Mouse (Mus musculus): ENCODE measurements around the gene Daam1. TPM values are rescaled to one million over a fixed set of nuclear protein-coding genes. Genes with fewer than 3 reads are reported as not detected.

The Daam1 gene
- total RNA-seq (2021): 10 to 100 TPM; 77.3 to 83.6 TPM
- long read RNA-seq, experiment 1, full-length matches to known transcripts: 1 of 12 reads
- long read RNA-seq, experiment 1, partial matches to known transcripts: 10 of 12 reads
- long read RNA-seq, experiment 1, other reads (novel, unspliced or antisense): 1 of 12 reads
- long read RNA-seq, experiment 2, full-length matches to known transcripts: 1 of 10 reads
- long read RNA-seq, experiment 2, partial matches to known transcripts: 2 of 10 reads
- long read RNA-seq, experiment 2, other reads (novel, unspliced or antisense): 7 of 10 reads

DNA sequence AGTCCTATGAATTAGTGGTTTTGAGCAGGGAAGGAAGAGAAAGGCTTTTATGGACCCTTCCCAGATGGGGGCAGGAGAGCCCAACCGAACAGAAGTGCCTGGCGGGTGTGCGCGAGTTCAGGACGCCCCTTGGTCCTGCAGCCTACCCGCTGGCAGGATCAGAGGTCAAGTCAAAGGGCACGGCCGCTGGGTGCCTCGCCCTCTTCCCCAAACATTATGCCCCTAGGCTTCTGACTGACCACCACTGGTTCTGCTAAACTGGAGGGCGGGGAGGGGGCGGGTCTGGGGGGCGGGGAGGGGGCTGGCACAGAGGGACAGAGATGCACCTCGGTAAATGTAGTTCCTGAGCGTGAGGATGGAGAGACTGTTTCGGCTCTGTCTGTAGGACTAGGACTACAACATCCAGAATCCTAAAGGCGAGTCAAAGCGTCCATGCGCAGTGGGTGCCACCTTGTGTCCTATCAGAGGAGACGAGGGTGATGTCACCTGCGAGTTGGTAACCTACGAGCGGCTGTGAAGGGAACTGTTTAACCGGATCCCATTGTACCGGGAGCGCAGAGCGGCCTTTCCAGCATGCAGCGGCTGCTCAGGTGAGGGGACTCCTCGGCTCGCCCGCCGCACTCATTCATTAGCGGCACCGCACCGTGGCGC is at the start of gene Daam1:
TSS of gene Daam1 (plus strand) at position 472 of the 651 bp plus-strand sequence.
- DNase-seq (ENCODE audit: low spot score in 2 of 2): peak; percentile 94 to 98

GRCm38 (mm10) chr12:71781220-71781619 is 49.7 kb upstream of the Daam1 start:
- no peak for DNase-seq (ENCODE audit: low spot score in 2 of 2)

- DNase-seq (ENCODE audit: low spot score in 2 of 2): no peak
These were observed 46.9 kb upstream of the Daam1 start for GRCm38 (mm10) chr12:71783970-71784369.

GRCm38 (mm10) chr12:71784666-71785255 is 46.1 kb upstream of the Daam1 start:
- no peak for DNase-seq (ENCODE audit: low spot score in 2 of 2)

DNA sequence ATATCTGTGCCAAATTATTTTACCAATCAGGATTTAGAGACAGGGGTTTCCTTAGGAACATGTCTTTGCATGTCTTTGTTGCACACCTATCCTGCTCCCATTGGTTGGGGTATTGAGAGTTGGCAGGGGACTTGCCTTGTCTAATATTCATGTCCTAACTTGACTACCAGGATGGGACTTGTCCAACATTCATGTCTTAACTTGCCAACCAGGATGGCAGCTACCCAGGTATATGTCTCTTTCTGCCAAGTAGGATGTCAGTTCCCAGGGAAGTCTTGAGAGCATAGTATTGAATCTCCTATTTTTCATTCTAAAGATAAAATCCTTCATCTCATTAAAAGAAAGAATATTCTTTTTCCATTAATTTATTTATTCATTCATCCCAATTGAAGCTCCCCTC is 44.4 kb upstream of the Daam1 start:
- DNase-seq (ENCODE audit: low spot score in 2 of 2): no peak

DNA sequence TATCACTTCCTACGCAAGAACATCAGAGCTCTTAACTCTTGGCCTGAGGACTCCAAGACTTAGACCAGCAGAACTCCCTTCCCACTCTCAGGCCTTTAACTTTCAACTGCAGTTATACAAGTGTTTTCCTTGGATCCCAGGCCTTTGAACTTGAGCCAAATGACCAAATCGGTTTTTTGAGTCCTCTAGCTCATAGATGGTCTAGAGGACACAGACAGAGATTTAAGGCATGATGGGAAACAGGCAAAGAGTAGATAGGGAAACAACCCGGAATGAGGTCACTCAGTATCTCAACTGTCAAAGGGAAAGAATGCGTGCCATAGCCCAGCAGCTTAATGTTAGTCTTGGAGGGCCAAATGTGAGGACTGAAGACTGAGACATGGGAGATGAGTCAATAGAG is 42.1 kb upstream of the Daam1 start:
- no peak for DNase-seq (ENCODE audit: low spot score in 2 of 2)

DNA sequence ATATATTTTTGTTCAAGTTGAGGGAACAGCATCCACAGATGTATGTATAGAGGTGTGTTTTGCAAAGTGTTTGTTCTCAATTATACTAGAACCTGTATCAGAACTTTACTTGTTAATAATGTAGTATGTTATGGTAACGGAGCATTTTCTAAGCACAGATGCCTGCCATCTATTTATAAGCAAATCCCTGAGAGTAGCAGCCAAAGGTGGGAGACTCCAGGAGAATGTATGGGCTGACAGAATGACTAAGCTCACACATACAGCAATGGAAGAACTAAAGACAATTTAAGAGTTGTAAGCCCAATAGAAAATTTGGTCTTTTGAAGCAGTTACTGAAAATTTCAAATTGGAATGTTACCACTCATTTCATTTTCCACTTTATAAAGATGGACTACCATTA is 40.3 kb upstream of the Daam1 start:
- DNase-seq (ENCODE audit: low spot score in 2 of 2): no peak

DNA sequence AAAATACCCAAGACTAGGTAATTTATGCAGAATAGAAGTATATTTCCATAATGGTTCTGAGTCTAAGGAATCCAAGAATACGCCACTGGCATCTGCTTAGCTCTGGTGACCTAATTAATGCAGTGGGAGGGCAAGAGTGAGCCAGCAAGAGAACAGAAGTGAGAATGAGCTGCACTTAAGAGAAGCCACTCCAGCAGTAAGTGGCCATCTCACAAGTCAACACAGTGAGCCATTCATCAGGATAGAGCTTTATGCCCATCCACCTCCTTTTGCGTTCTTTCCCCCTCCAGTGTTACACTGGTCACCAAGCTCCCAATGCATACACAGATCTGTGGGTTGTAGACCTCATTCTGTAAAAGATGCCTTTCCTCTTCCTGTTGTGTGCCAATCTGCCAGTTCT is 37.8 kb upstream of the Daam1 start:
- no peak for DNase-seq (ENCODE audit: low spot score in 2 of 2)

- DNase-seq (ENCODE audit: low spot score in 2 of 2): no peak
These were observed 35.3 kb upstream of the Daam1 start for GRCm38 (mm10) chr12:71795626-71796025.

GRCm38 (mm10) chr12:71796517-71796916 is 34.4 kb upstream of the Daam1 start:
- no peak for DNase-seq (ENCODE audit: low spot score in 2 of 2)

DNA sequence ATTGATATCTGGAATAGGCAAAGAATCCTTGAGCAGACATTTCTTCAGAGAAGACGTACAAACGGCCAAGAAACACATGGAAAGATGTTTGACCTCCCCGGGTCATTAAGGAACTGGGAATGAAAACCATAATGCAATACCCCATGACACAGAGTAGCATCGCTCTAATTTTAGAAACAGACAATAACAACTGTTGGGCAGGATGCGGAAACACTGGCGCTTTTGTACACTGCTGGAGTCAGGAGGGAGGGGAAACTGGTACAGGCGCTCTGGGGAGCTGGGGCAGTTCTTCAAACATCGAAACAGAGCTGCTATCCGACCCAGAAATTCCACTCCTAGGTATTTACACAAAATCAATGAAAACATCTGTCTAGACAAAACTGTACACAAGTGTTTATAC is 23.6 kb upstream of the Daam1 start:
- no peak for DNase-seq (ENCODE audit: low spot score in 2 of 2)

- no peak for DNase-seq (ENCODE audit: low spot score in 2 of 2)
These were observed 22.2 kb upstream of the Daam1 start for GRCm38 (mm10) chr12:71808631-71809030.

GRCm38 (mm10) chr12:71809550-71809949 is 21.3 kb upstream of the Daam1 start:
- no peak for DNase-seq (ENCODE audit: low spot score in 2 of 2)

DNA sequence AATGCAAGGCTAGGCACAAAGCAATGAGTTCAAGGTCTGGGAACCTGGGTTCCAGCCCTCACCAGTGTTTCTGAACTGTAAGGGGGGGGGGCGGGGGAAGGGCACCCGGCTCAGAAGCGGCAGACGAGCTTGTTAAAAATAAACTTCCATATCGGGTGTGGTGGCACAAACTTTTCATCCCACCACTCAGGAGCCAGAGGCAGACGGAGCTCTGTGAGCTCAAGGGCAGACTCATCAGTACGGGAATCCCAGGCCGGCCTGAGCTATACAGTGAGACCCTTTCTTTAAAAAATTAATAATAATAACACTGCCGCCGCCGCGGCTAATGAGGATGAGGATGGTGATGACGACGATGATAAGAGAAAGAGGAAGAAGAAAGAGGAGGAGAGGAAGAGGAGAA is 18.3 kb upstream of the Daam1 start:
- no peak for DNase-seq (ENCODE audit: low spot score in 2 of 2)

GRCm38 (mm10) chr12:71813251-71813650 is 17.6 kb upstream of the Daam1 start:
- DNase-seq (ENCODE audit: low spot score in 2 of 2): no peak

DNA sequence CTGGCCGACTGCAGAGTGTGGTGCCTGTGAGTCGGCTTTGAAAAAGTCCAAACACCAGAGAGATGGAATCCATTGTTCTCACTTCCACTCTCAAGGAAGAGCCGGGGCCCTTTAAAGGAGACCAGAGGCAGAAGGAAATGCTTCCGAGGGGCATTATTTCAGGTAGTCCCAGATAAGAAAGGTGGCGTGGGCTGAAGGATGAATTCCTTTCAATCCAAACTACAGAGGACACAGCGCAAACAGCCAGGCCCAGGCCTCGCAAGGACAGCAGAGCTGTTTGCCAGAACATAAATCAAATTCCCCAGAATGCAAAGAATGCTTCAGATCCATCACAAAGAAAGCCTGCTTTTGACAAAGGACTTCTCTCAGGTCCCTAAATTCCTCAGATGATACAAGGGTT is 17.1 kb upstream of the Daam1 start:
- DNase-seq (ENCODE audit: low spot score in 2 of 2): no peak

- DNase-seq (ENCODE audit: low spot score in 2 of 2): no peak
These were observed 10.8 kb upstream of the Daam1 start for GRCm38 (mm10) chr12:71820094-71820493.

GRCm38 (mm10) chr12:71821272-71821671 is 9.6 kb upstream of the Daam1 start:
- DNase-seq (ENCODE audit: low spot score in 2 of 2): no peak

DNA sequence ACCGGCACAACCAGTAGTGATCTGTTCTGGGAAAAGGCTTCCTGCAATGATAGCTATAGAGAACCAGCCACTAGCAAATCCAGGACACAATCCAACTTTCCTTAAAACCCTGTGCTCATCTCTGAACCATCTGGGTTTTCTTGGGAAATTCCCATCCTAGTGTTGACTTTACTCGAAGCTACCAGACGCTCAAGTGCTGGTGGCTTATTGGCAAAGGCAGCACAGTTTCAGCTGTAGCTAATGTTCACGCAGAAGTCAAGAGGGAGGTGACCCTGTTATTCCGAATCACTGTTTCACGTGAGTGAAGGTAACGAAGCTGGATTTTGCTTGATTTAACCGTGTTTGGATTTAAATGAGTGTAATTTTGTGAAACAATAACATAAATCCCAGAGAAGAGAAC is 9.1 kb upstream of the Daam1 start:
- peak in 1 of 2 experiments; percentile 49 for DNase-seq (ENCODE audit: low spot score in 2 of 2)

GRCm38 (mm10) chr12:71824927-71825326 is 6.0 kb upstream of the Daam1 start:
- no peak for DNase-seq (ENCODE audit: low spot score in 2 of 2)

DNA sequence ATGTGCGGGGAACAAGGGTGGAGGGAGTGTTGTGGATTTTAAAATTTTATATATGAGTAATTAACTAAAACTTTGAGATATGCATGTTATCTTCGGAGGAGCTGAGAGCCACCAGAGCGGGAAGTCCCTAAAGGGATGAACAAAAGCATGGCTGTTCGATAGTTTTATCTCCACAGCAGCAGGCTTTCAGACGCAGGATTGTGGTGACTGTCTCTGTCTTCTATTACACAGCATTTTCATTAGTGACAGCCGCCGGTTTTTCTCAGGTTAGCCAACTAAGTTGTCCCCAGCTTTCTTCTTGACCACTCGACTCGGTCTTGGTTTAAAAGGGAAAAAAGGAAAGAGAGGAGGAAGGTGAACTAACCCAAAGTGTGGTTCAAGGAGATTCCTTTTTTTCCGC is 739 bp upstream of the Daam1 start:
- DNase-seq (ENCODE audit: low spot score in 2 of 2): no peak

- peak in 1 of 2 experiments; percentile 61 for DNase-seq (ENCODE audit: low spot score in 2 of 2)
These were observed 595 bp downstream of the Daam1 start for GRCm38 (mm10) chr12:71831258-71832087.
